Mouse (Mus musculus) bone marrow macrophage, adult 2 months (primary cell): ENCODE data around the gene Rapgef1. TPM values are rescaled to one million over a fixed set of nuclear protein-coding genes. Genes with fewer than 3 reads are reported as not detected.
A peak's percentile ranks its signal among the peaks of the same experiment; 100 is the strongest.
"Not testable (repeated sequence)": the region's sequence is repeated elsewhere in the genome, so short reads cannot be mapped to it uniquely, and the experiment has no call there.

Source experiments
- H3K27ac ChIP-seq: 2 replicates; pipeline ENCODE4 v1.5.1; 2012; ENCODE audit warnings: low read depth, low read length; ENCODE audit not compliant: insufficient read depth
- H3K4me1 ChIP-seq: 2 replicates; pipeline ENCODE4 v1.6.1; 2012; ENCODE audit warnings: low read length; ENCODE audit not compliant: control insufficient read depth, insufficient read depth
- H3K4me3 ChIP-seq: 2 replicates; pipeline ENCODE4 v1.5.1; 2012; ENCODE audit warnings: mild to moderate bottlenecking, low read length, moderate library complexity; ENCODE audit not compliant: insufficient read depth
- CTCF ChIP-seq: IDR thresholded peaks from 2 replicates; pipeline ENCODE4 v1.5.1; 2012; ENCODE audit warnings: low read depth, mild to moderate bottlenecking, low read length, moderate library complexity
- POLR2A ChIP-seq: IDR thresholded peaks from 2 replicates; pipeline ENCODE4 v1.6.1; 2012; ENCODE audit warnings: mild to moderate bottlenecking, low read depth, low read length, borderline replicate concordance
- polyA plus RNA-seq: library from polyadenylated mRNA; stranded (reverse); fragments of >200 nt; gene quantifications from 2 replicates; pipeline ENCODE4 v1.2.4, GENCODE M21; 2012; ENCODE audit not compliant: missing spikeins, insufficient read depth, insufficient read length

Gene Rapgef1
- polyA plus RNA-seq, 1 experiment = 23.6 TPM

DNA sequence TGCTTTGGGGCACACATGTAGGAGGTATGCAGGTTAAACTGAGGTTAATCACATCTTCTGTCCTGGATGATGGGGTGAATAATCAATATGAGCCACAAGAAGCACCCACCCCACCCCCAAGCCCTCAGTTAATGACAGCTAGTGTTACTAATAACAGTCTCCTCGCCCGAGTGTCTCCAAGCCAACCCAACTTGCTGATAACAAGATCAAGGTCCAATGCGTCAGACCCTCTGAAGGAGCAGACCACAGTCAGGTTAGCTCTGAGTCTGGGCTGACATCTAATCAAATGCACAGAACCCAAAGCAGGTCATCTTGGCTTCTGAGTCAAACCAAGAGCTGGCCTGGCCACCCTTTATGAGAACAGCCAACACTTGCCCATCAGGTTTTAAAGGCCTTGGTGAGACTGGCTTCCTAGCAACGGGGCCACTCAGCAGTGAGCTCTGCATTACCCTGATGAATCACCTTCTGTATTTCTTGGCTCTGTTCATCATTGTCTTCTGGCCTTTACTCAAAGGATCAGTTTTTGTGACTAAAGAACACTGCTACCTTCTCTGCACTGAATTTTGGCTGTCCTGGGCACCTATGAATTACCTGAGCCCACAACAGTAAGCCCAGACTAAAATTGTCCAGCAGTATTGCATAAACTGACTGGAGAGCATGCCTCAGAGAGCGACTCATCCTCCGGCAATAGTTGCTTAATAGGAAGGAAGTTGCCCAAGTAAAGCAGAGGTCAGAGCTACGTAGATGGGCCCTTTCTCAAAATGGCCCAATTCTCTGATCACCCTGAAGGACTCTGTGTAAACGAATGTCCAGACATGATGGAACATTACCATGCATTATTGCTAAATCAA is 152.3 kb downstream of the Rapgef1 start:
- Histone ChIP-seq H3K4me1 (peaks cover 24% of the 10 kb centered on the region), H3K4me3 (no peak overlapping the region), H3K27ac (peak overlapping the region; percentile 59)
- TF ChIP-seq CTCF (no peak), POLR2A (no peak)

- peak overlapping the region; percentile 8; the same call in 1 of the 2 replicates for H3K27ac ChIP-seq
- peaks cover 24% of the 10 kb centered on the region for H3K4me1 ChIP-seq
- no peak overlapping the region for H3K4me3 ChIP-seq
- TF ChIP-seq POLR2A (no peak), CTCF (no peak)
Observed at GRCm38 (mm10) chr2:29773323-29773722, 153.8 kb downstream of the Rapgef1 start.

DNA sequence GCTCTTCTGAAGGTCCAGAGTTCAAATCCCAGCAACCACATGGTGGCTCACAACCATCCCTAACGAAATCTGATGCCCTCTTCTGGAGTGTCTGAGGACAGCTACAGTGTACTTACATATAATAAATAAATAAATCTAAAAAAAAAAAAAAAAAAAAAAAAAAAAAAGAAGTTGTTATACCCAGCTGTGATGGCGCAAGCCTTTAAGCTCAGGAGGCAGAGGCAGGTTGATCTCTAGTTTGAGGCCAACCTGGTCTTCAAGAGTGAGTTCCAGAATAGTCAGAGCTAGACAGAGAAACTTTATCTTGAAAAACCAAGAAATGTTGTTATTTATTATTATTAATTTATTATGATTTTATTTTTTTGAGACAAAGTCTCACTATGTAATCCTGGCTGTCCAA is 161.7 kb downstream of the Rapgef1 start:
- not testable (repeated sequence) for H3K4me1 ChIP-seq, H3K4me3 ChIP-seq, H3K27ac ChIP-seq

DNA sequence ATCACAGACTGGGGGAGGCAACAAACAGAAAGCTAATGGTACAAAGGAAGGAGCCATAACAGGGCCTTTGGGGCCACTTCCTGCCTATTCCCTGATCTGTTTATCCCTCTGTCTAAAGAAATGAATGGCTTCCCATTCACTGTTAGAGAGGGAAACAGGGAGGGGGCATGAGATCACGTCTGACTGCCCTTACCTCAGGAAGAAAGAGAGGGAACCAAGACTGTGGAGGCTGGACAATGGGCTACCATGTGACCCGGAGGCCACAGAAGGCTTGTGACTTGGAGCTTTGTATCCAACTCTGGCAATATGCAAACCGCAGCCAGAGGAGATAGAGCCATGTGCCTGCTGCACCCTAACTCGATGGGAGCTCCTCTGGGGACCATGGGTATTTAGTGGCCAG is 164.8 kb downstream of the Rapgef1 start:
- Histone ChIP-seq H3K27ac (peak overlapping the region; percentile 28; the same call in 1 of the 2 replicates), H3K4me1 (peaks cover 8% of the 10 kb centered on the region), H3K4me3 (no peak overlapping the region)
- TF ChIP-seq POLR2A = no peak
- TF ChIP-seq CTCF = no peak

DNA sequence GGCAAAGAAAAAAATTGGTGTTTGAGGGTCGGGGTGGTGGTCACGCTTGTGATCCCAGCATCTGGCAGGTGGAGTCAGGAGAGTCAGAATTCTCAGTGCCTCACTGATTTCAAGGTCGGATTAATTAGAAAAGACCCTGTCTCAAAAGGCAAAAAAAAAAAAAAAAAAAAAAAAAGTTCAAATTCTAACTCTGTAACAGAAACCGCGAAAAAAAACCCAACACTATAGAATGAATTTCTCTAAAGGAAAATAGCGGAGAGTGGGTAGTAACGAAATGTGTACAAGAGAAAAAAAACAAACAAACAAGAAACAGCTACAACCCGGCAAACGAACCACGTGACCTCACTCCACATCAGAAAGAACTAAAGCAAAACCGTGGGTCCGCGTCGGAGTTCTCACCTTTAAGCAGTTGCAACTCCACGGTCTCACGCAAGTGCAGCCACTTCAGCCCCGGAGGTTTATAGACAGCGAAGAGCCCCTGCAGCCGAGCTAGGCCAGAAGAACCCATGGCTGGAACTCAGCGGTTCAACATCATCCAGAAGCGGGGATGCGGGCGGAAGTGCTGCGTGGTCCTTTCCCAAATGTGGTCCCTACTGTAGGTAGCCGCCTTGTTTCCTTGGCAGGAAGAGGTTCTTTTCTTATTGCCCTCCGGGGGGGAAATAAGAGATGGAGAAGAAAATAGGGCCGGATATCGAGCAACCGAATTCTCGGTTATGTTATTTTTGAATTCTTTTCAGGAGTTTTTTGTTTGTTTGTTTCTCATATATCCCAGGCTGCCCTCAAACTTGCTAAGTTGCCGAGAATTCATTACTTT is 167.8 kb downstream of the Rapgef1 start, which contains the start of gene Coq4:
Gene Coq4, plus strand, starts transcription at position 390 of the 814 bp plus-strand sequence.
- no peak for TF ChIP-seq CTCF
- TF ChIP-seq POLR2A = no peak
- Histone ChIP-seq H3K4me3 (peak within 1 kb of the TSS; percentile 85), H3K4me1 (peaks cover 8% of the 10 kb centered on the region), H3K27ac (peak within 1 kb of the TSS; percentile 43)

GRCm38 (mm10) chr2:29787937-29788681 is 168.6 kb downstream of the Rapgef1 start, which contains the start of gene Trub2:
Trub2 (minus strand) TSS chr2:29788502.
- peak within 1 kb of the TSS; percentile 43 for H3K27ac ChIP-seq
- TF ChIP-seq POLR2A = no peak
- no peak for TF ChIP-seq CTCF

More at GRCm38 (mm10) chr2:29787937-29788681, 168.6 kb downstream of the Rapgef1 start, which contains the start of gene Trub2:
- H3K4me1 ChIP-seq = peaks cover 8% of the 10 kb centered on the region
- H3K4me3 ChIP-seq = peak within 1 kb of the TSS; percentile 85

Other genes starting within 250 kb of the Rapgef1 start
- not detected in 2 replicates for gene Gm13420, start 132.0 kb downstream of the Rapgef1 start, polyA plus RNA-seq
- 1.1 TPM in 1 of 2 replicates, not detected in the other for gene Gm13547, start 139.6 kb downstream of the Rapgef1 start, polyA plus RNA-seq
- gene Coq4, start 167.8 kb downstream of the Rapgef1 start, polyA plus RNA-seq = 7.2 and 7.7 TPM in 2 replicates
- 18.0 and 19.0 TPM in 2 replicates for gene Trub2, start 168.8 kb downstream of the Rapgef1 start, polyA plus RNA-seq
- 14.0 and 15.3 TPM in 2 replicates for gene Slc27a4, start 182.9 kb downstream of the Rapgef1 start, polyA plus RNA-seq
- 27.7 and 37.4 TPM in 2 replicates for gene Urm1, start 200.4 kb downstream of the Rapgef1 start, polyA plus RNA-seq
- gene Cercam, start 249.4 kb downstream of the Rapgef1 start, polyA plus RNA-seq = 7.9 and 10.1 TPM in 2 replicates